Mouse (Mus musculus): ENCODE results near the gene Fat3. TPM values are rescaled to one million over a fixed set of nuclear protein-coding genes. Genes with fewer than 3 reads are reported as not detected.

The Fat3 gene
- polyA plus RNA-seq, 1 experiment = 0.14 TPM

- Histone ChIP-seq H3K27me3 (replicated peaks; ENCODE audit: control insufficient read depth, insufficient read depth, low read length) (no peaks in the 10 kb centered on the region), H3K36me3 (ENCODE audit: control insufficient read depth, insufficient read depth, low read length) (no peaks in the 10 kb centered on the region), H3K27ac (ENCODE audit: insufficient read depth, low read depth, low read length) (no peak overlapping the region), H3K4me1 (ENCODE audit: control insufficient read depth, insufficient read depth, low read length) (no peaks in the 10 kb centered on the region), H3K4me3 (ENCODE audit: insufficient read depth, low read depth, low read length) (no peak overlapping the region)
- TF ChIP-seq POLR2A (IDR thresholded peaks at IDR 0.05; ENCODE audit: low read depth, low read length) (no peak), CTCF (conservative IDR thresholded peaks at IDR 0.05; ENCODE audit: insufficient read depth, insufficient read length, low read depth, low read length) (no peak)
- 74% methylated on average over 7 of the region's 7 CpGs for WGBS
- DNase-seq = no peak
Observed at GRCm38 (mm10) chr9:15940933-15941673, 560.0 kb downstream of the Fat3 start.

DNA sequence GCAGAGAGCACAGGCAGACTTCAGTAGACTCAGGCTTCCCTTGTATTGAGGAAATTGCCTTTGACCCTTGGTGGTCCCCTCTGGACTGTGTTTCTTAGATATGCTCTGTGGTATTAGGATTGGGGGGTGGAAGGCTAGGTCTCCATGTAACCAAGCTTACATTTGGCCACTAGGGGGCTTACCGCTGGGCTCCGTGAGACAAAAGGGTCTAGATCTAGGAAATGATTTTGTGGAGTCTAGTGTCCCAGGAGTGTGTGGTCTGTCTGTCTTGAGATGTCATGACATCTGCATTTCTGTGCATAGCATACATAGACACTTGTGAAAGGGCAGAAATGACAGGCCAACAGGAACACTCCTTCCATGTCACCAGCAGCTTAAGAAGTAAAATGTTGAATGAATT is 561.5 kb downstream of the Fat3 start:
- Histone ChIP-seq H3K27ac (ENCODE audit: insufficient read depth, low read depth, low read length) (no peak overlapping the region), H3K4me1 (ENCODE audit: control insufficient read depth, insufficient read depth, low read length) (no peaks in the 10 kb centered on the region), H3K36me3 (ENCODE audit: control insufficient read depth, insufficient read depth, low read length) (no peaks in the 10 kb centered on the region), H3K27me3 (replicated peaks; ENCODE audit: control insufficient read depth, insufficient read depth, low read length) (no peaks in the 10 kb centered on the region), H3K4me3 (ENCODE audit: insufficient read depth, low read depth, low read length) (no peak overlapping the region)
- WGBS = 75% methylated on average over 2 of the region's 2 CpGs
- no peak for DNase-seq
- TF ChIP-seq POLR2A (IDR thresholded peaks at IDR 0.05; ENCODE audit: low read depth, low read length) (no peak), CTCF (conservative IDR thresholded peaks at IDR 0.05; ENCODE audit: insufficient read depth, insufficient read length, low read depth, low read length) (0 out of 2 replicates have a peak, but pooled peaks have one; percentile 10)

DNA sequence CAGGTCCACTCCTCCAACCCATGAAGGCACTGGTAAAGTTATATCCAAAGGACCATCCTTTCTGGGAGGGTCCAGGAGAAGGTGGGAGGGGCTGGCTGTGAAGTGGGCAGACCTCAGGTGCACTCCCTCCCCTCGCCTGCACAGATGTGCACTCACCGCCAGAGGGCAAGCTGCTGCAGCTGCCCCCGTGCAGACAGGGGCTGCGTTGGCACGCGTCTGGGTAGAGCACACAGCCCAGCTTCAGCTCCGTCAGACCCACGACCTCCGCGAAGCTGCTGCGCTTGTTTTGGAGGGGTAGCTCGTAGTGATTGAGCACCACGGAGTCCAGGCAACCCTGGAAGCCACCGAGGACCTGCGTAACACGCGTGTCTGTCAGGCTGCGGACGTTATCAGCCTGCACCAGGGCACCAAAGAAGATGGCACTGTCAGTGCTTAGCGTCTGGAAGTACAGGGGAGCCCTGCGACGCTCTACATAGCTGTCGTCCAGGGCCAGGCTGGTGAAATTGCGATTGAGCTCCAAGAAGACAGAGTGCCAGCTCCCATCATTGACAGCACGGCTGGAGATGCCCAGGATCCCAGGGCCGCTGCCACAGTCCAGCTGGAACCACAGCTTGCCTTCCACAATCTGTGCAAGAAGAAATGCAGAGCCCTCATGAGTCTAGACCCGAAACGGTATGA is 563.1 kb downstream of the Fat3 start:
- no peaks in the 10 kb centered on the region for H3K4me1 ChIP-seq (ENCODE audit: control insufficient read depth, insufficient read depth, low read length)
- no peak overlapping the region for H3K4me3 ChIP-seq (ENCODE audit: insufficient read depth, low read depth, low read length)
- no peak for DNase-seq
- H3K36me3 ChIP-seq (ENCODE audit: control insufficient read depth, insufficient read depth, low read length) = no peaks in the 10 kb centered on the region
- H3K27me3 ChIP-seq (replicated peaks; ENCODE audit: control insufficient read depth, insufficient read depth, low read length) = no peaks in the 10 kb centered on the region
- no peak for TF ChIP-seq CTCF (conservative IDR thresholded peaks at IDR 0.05; ENCODE audit: insufficient read depth, insufficient read length, low read depth, low read length)
- no peak for TF ChIP-seq POLR2A (IDR thresholded peaks at IDR 0.05; ENCODE audit: low read depth, low read length)
- 78% methylated on average over 28 of the region's 28 CpGs for WGBS
- H3K27ac ChIP-seq (ENCODE audit: insufficient read depth, low read depth, low read length) = no peak overlapping the region

DNA sequence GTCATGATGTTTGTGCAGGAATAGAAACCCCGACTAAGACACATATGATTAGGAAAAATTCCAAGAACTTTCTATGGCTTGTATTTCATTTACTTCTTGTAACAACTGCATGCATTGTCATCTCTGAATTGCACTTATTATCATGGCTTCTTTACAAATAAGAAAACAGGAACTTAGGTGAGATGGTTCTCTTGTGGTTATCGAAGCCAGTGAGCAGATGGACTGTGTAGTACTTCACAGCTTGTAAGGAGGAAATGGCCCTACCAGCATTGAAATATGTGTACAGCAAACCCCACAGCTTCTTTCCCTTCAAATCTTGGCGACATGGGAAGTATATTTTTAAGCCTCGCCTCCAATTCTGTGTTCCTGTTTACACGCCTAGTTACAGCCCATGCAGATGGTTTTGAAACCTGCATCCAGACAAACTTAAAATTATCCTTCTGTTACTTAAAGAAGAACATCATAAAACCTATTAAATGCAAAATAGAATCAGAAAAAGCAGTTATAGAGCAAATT is 570.1 kb downstream of the Fat3 start:
- TF ChIP-seq POLR2A (IDR thresholded peaks at IDR 0.05; ENCODE audit: low read depth, low read length) (no peak), CTCF (conservative IDR thresholded peaks at IDR 0.05; ENCODE audit: insufficient read depth, insufficient read length, low read depth, low read length) (no peak)
- Histone ChIP-seq H3K27me3 (replicated peaks; ENCODE audit: control insufficient read depth, insufficient read depth, low read length) (no peaks in the 10 kb centered on the region; the same call in 1 of the 2 replicates), H3K4me3 (ENCODE audit: insufficient read depth, low read depth, low read length) (no peak overlapping the region), H3K27ac (ENCODE audit: insufficient read depth, low read depth, low read length) (no peak overlapping the region), H3K36me3 (ENCODE audit: control insufficient read depth, insufficient read depth, low read length) (no peaks in the 10 kb centered on the region), H3K4me1 (ENCODE audit: control insufficient read depth, insufficient read depth, low read length) (no peaks in the 10 kb centered on the region)
- WGBS = 88% methylated on average over 5 of the region's 5 CpGs
- no peak for DNase-seq

- no peak for DNase-seq
- Histone ChIP-seq H3K27me3 (replicated peaks; ENCODE audit: control insufficient read depth, insufficient read depth, low read length) (no peaks in the 10 kb centered on the region; the same call in 1 of the 2 replicates), H3K27ac (ENCODE audit: insufficient read depth, low read depth, low read length) (no peak overlapping the region), H3K4me1 (ENCODE audit: control insufficient read depth, insufficient read depth, low read length) (no peaks in the 10 kb centered on the region), H3K4me3 (ENCODE audit: insufficient read depth, low read depth, low read length) (no peak overlapping the region), H3K36me3 (ENCODE audit: control insufficient read depth, insufficient read depth, low read length) (no peaks in the 10 kb centered on the region)
- TF ChIP-seq POLR2A (IDR thresholded peaks at IDR 0.05; ENCODE audit: low read depth, low read length) (no peak), CTCF (conservative IDR thresholded peaks at IDR 0.05; ENCODE audit: insufficient read depth, insufficient read length, low read depth, low read length) (no peak)
- 84% methylated on average over 2 of the region's 2 CpGs for WGBS
Observed at GRCm38 (mm10) chr9:15928331-15928730, 572.8 kb downstream of the Fat3 start.

DNA sequence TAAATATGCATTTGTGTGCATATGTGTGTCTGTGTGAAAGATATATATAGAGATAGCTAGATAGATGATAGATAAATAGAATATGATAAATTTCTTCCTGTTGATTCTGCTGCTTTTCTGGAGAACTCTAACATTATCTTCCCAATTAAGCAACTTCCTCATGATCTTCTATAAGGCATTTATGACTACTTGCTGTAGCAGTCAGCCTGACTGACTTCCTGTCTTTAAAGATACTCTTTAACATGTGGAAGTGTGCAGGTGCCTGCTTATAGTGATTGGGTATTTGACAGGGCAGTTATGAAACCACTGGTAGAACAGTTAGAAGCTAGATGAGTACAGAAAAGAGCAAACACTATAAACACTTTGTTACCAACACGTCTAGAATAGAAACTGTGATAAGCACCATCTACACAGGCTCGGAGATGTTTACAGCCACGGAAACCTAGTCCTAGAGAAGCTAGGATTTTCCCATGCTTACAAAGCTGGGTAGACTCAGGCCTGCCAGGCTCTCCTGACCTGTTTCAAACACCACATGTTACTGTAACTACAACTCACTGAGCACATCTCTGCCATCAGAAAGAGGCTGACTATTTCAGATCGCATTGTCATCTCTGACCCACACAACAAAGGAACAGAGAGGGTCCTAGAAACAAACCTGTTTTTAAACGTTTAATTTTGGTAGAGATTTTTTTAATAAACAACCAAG is 573.6 kb downstream of the Fat3 start:
- Histone ChIP-seq H3K36me3 (ENCODE audit: control insufficient read depth, insufficient read depth, low read length) (no peaks in the 10 kb centered on the region), H3K4me3 (ENCODE audit: insufficient read depth, low read depth, low read length) (no peak overlapping the region), H3K27ac (ENCODE audit: insufficient read depth, low read depth, low read length) (no peak overlapping the region), H3K4me1 (ENCODE audit: control insufficient read depth, insufficient read depth, low read length) (no peaks in the 10 kb centered on the region), H3K27me3 (replicated peaks; ENCODE audit: control insufficient read depth, insufficient read depth, low read length) (no peaks in the 10 kb centered on the region; the same call in 1 of the 2 replicates)
- 73% methylated on average over 5 of the region's 5 CpGs for WGBS
- DNase-seq = no peak
- TF ChIP-seq POLR2A (IDR thresholded peaks at IDR 0.05; ENCODE audit: low read depth, low read length) (no peak), CTCF (conservative IDR thresholded peaks at IDR 0.05; ENCODE audit: insufficient read depth, insufficient read length, low read depth, low read length) (no peak)

Measured in kidney, adult 2 months (tissue).